Mouse (Mus musculus) liver, embryonic 14.5 days (tissue): ENCODE measurements around the gene Ascl2. TPM values are rescaled to one million over a fixed set of nuclear protein-coding genes. Genes with fewer than 3 reads are reported as not detected.

Experiments used
- ATAC-seq: fragments of 200-750 bp; cut with Nextera tagmentation; 2 replicates; pipeline ENCODE4 v1.8.0; 2017; ENCODE audit warnings: moderate number of reproducible peaks, mild to moderate bottlenecking, moderate library complexity; ENCODE audit not compliant: insufficient read depth
- DNase-seq, 3 experiments: peaks; one replicate each; pipeline ENCODE4 v3.0.0-alpha.2; 2012 to 2013; ENCODE audit warnings: low read depth in 3 of 3, low spot score in 3 of 3
- H3K27ac ChIP-seq: fragments of 300-500 bp; sonication (generic); 2 replicates; pipeline ENCODE4 v1.5.1; 2014; ENCODE audit warnings: moderate library complexity, mild to moderate bottlenecking, control low read depth, inconsistent platforms
- H3K27me3 ChIP-seq: fragments of 300-500 bp; sonication (generic); 2 replicates; pipeline ENCODE4 v1.6.1; 2014; ENCODE audit warnings: mild to moderate bottlenecking, low read length, moderate library complexity; ENCODE audit not compliant: control insufficient read depth, insufficient read depth
- H3K36me3 ChIP-seq: fragments of 300-500 bp; sonication (generic); replicated peaks from 2 replicates; pipeline ENCODE4 v1.6.1; 2014; ENCODE audit warnings: low read depth; ENCODE audit not compliant: control insufficient read depth, insufficient read depth
- H3K4me1 ChIP-seq, 2 experiments: fragments of 200-500 bp in 1 of 2; fragments of 300-500 bp in 1 of 2; sonication (generic) in 1 of 2; replicated peaks; 2 replicates each; pipeline ENCODE4 v1.6.1; 2012 to 2014; ENCODE audit warnings: antibody characterized with exemption in 1 of 2, inconsistent platforms in 1 of 2, low read length in 1 of 2; ENCODE audit not compliant: control insufficient read depth in 2 of 2, insufficient read depth in 2 of 2
- H3K4me2 ChIP-seq: fragments of 300-500 bp; sonication (generic); 2 replicates; pipeline ENCODE4 v1.6.1; 2014; ENCODE audit warnings: low read depth, mild to moderate bottlenecking, control low read depth, moderate library complexity
- H3K4me3 ChIP-seq, 2 experiments: fragments of 200-500 bp in 1 of 2; fragments of 300-500 bp in 1 of 2; sonication (generic) in 1 of 2; 2 replicates each; pipeline ENCODE4 v1.5.1; 2012 to 2014; ENCODE audit warnings: low read depth in 2 of 2, low read length in 2 of 2, mild to moderate bottlenecking in 2 of 2, control low read depth in 1 of 2, inconsistent platforms in 1 of 2, moderate library complexity in 1 of 2; ENCODE audit not compliant: insufficient read depth in 1 of 2
- H3K9ac ChIP-seq: fragments of 300-500 bp; sonication (generic); replicated peaks from 2 replicates; pipeline ENCODE4 v1.6.1; 2014; ENCODE audit warnings: mild to moderate bottlenecking, control low read depth, moderate library complexity
- H3K9me3 ChIP-seq: fragments of 300-500 bp; sonication (generic); 2 replicates; pipeline ENCODE4 v1.6.1; 2016; ENCODE audit warnings: low read length, mixed read lengths; ENCODE audit not compliant: control insufficient read depth
- CTCF ChIP-seq: IDR thresholded peaks from 2 replicates; pipeline ENCODE4 v1.5.1; 2016; ENCODE audit warnings: antibody characterized with exemption, low read depth, control low read depth
- EP300 ChIP-seq: IDR thresholded peaks from 2 replicates; pipeline ENCODE4 v1.6.1; 2016; ENCODE audit warnings: antibody characterized with exemption, low read depth
- WGBS: fragments of 180-500 bp; shearing (Covaris S2); extraction: QIAGEN DNeasy Blood & Tissue Kit; methylation state at CpG from one replicate; pipeline ENCODE4 v1.1.7; 2014; ENCODE audit not compliant: insufficient replicate concordance; 5-methylcytosine and 5-hydroxymethylcytosine counted together
- polyA plus RNA-seq, 2 experiments: library from polyadenylated mRNA; depleted of rRNA in 1 of 2; stranded (reverse) in 1 of 2; unstranded in 1 of 2; fragments of >200 nt; fragmentation: Nextera tagmentation in 1 of 2; extraction: Ambion mirVana in 1 of 2; gene quantifications; 2 replicates each; pipeline versions ENCODE4 v1.2.1 to v1.2.3; 2012 to 2014

Gene Ascl2
- polyA plus RNA-seq, 2 experiments = 0.30 to 0.36 TPM

- H3K4me3 ChIP-seq = no peak overlapping the region
- no peaks in the 10 kb centered on the region for H3K4me1 ChIP-seq
- H3K27ac ChIP-seq = no peak overlapping the region
- no peaks in the 10 kb centered on the region; the same call in 1 of the 2 replicates for H3K27me3 ChIP-seq
- H3K9ac ChIP-seq = no peak overlapping the region
- H3K9me3 ChIP-seq = no peaks in the 10 kb centered on the region
- no peaks in the 10 kb centered on the region for H3K36me3 ChIP-seq
- TF ChIP-seq CTCF (no peak), EP300 (no peak)
- WGBS = 66% methylated on average over 4 of the region's 4 CpGs
- ATAC-seq (no peak), DNase-seq (no peak)
- H3K4me2 ChIP-seq = no peak overlapping the region
Observed at GRCm38 (mm10) chr7:142959752-142960151, 9.3 kb downstream of the Ascl2 start.

GRCm38 (mm10) chr7:142958817-142959216 is 10.2 kb downstream of the Ascl2 start:
- Histone ChIP-seq H3K4me1 (no peaks in the 10 kb centered on the region), H3K36me3 (no peaks in the 10 kb centered on the region), H3K4me2 (no peak overlapping the region), H3K4me3 (no peak overlapping the region), H3K9me3 (no peaks in the 10 kb centered on the region), H3K9ac (no peak overlapping the region), H3K27ac (no peak overlapping the region), H3K27me3 (no peaks in the 10 kb centered on the region)
- no peak for TF ChIP-seq CTCF
- no peak for TF ChIP-seq EP300
- DNase-seq = no peak
- ATAC-seq = no peak
- 69% methylated on average over 1 of the region's 1 CpGs for WGBS

GRCm38 (mm10) chr7:142956018-142956417 is 13.0 kb downstream of the Ascl2 start:
- ATAC-seq = no peak

GRCm38 (mm10) chr7:142949568-142949967 is 19.5 kb downstream of the Ascl2 start:
- Histone ChIP-seq H3K4me1 (no peaks in the 10 kb centered on the region), H3K4me2 (no peak overlapping the region), H3K9me3 (no peaks in the 10 kb centered on the region), H3K4me3 (no peak overlapping the region), H3K27me3 (no peaks in the 10 kb centered on the region; the same call in 1 of the 2 replicates), H3K27ac (no peak overlapping the region), H3K9ac (no peak overlapping the region), H3K36me3 (no peaks in the 10 kb centered on the region)
- DNase-seq = no peak
- no peak for ATAC-seq
- no peak for TF ChIP-seq EP300
- no peak for TF ChIP-seq CTCF
- 0% methylated on average over 1 of the region's 1 CpGs for WGBS

More at GRCm38 (mm10) chr7:142956018-142956417, 13.0 kb downstream of the Ascl2 start:
- WGBS = 59% methylated on average over 2 of the region's 2 CpGs
- no peaks in the 10 kb centered on the region for H3K4me1 ChIP-seq
- H3K27ac ChIP-seq = no peak overlapping the region
- H3K4me3 ChIP-seq = no peak overlapping the region
- H3K9me3 ChIP-seq = no peaks in the 10 kb centered on the region
- no peak overlapping the region for H3K4me2 ChIP-seq
- TF ChIP-seq EP300 (no peak), CTCF (no peak)
- DNase-seq = no peak
- no peak overlapping the region for H3K9ac ChIP-seq
- H3K27me3 ChIP-seq = no peaks in the 10 kb centered on the region
- H3K36me3 ChIP-seq = no peaks in the 10 kb centered on the region

- no peak overlapping the region for H3K4me3 ChIP-seq
- ATAC-seq (no peak), DNase-seq (no peak)
- H3K9me3 ChIP-seq = no peaks in the 10 kb centered on the region
- no peak overlapping the region for H3K4me2 ChIP-seq
- no peaks in the 10 kb centered on the region for H3K36me3 ChIP-seq
- H3K27me3 ChIP-seq = no peaks in the 10 kb centered on the region
- H3K9ac ChIP-seq = no peak overlapping the region
- H3K4me1 ChIP-seq = no peaks in the 10 kb centered on the region; a peak in 2 of 4 replicates
- TF ChIP-seq CTCF (no peak), EP300 (no peak)
- no peak overlapping the region for H3K27ac ChIP-seq
Observed at GRCm38 (mm10) chr7:142937631-142938030, 31.4 kb downstream of the Ascl2 start.
